Mouse (Mus musculus) bone marrow macrophage, adult 2 months (primary cell): Measurements from ENCODE around the gene Rere. TPM values are rescaled to one million over a fixed set of nuclear protein-coding genes. Genes with fewer than 3 reads are reported as not detected.

Source experiments
- H3K27ac ChIP-seq: 2 replicates; pipeline ENCODE4 v1.5.1; 2012; ENCODE audit warnings: low read depth, low read length; ENCODE audit not compliant: insufficient read depth
- H3K4me1 ChIP-seq: 2 replicates; pipeline ENCODE4 v1.6.1; 2012; ENCODE audit warnings: low read length; ENCODE audit not compliant: control insufficient read depth, insufficient read depth
- H3K4me3 ChIP-seq: 2 replicates; pipeline ENCODE4 v1.5.1; 2012; ENCODE audit warnings: mild to moderate bottlenecking, low read length, moderate library complexity; ENCODE audit not compliant: insufficient read depth
- CTCF ChIP-seq: IDR thresholded peaks from 2 replicates; pipeline ENCODE4 v1.5.1; 2012; ENCODE audit warnings: low read depth, mild to moderate bottlenecking, low read length, moderate library complexity
- POLR2A ChIP-seq: IDR thresholded peaks from 2 replicates; pipeline ENCODE4 v1.6.1; 2012; ENCODE audit warnings: mild to moderate bottlenecking, low read depth, low read length, borderline replicate concordance
- polyA plus RNA-seq: library from polyadenylated mRNA; stranded (reverse); fragments of >200 nt; gene quantifications from 2 replicates; pipeline ENCODE4 v1.2.4, GENCODE M21; 2012; ENCODE audit not compliant: missing spikeins, insufficient read depth, insufficient read length

Rere gene
- polyA plus RNA-seq, 1 experiment: 90.2 TPM

GRCm38 (mm10) chr4:150581931-150582723, 300.7 kb downstream of the Rere start:
- Histone ChIP-seq H3K4me1 (peaks cover 53% of the 10 kb centered on the region), H3K27ac (peak overlapping the region; percentile 94), H3K4me3 (no peak overlapping the region)
- TF ChIP-seq POLR2A (no peak), CTCF (no peak)

GRCm38 (mm10) chr4:150582966-150583776, 301.7 kb downstream of the Rere start:
- no peak for TF ChIP-seq CTCF
- TF ChIP-seq POLR2A: no peak
- Histone ChIP-seq H3K4me1 (peaks cover 56% of the 10 kb centered on the region), H3K4me3 (no peak overlapping the region), H3K27ac (peak overlapping the region; percentile 94)

- Histone ChIP-seq H3K4me3 (no peak overlapping the region), H3K27ac (peak overlapping the region; percentile 94), H3K4me1 (peaks cover 56% of the 10 kb centered on the region)
- TF ChIP-seq CTCF (no peak), POLR2A (no peak)
Measured at GRCm38 (mm10) chr4:150583777-150584135, 302.3 kb downstream of the Rere start.

- Histone ChIP-seq H3K4me1 (peaks cover 64% of the 10 kb centered on the region), H3K27ac (no peak overlapping the region), H3K4me3 (no peak overlapping the region)
- no peak for TF ChIP-seq POLR2A
- TF ChIP-seq CTCF: no peak
Measured at GRCm38 (mm10) chr4:150585800-150586199, 304.4 kb downstream of the Rere start.

- Histone ChIP-seq H3K27ac (no peak overlapping the region), H3K4me3 (no peak overlapping the region), H3K4me1 (peaks cover 67% of the 10 kb centered on the region)
- TF ChIP-seq POLR2A (no peak), CTCF (no peak)
Measured at GRCm38 (mm10) chr4:150586275-150586674, 304.8 kb downstream of the Rere start.

- TF ChIP-seq CTCF: no peak
- TF ChIP-seq POLR2A: no peak
- no peak overlapping the region for H3K27ac ChIP-seq
- no peak overlapping the region for H3K4me3 ChIP-seq
- peaks cover 70% of the 10 kb centered on the region for H3K4me1 ChIP-seq
Measured at GRCm38 (mm10) chr4:150587597-150588299, 306.3 kb downstream of the Rere start.

- no peak overlapping the region for H3K4me3 ChIP-seq
- TF ChIP-seq POLR2A: no peak
- TF ChIP-seq CTCF: 0 out of 2 replicates have a peak, but pooled peaks have one; percentile 9
Measured at GRCm38 (mm10) chr4:150588300-150588621, 306.8 kb downstream of the Rere start.

GRCm38 (mm10) chr4:150590621-150591282, 309.3 kb downstream of the Rere start:
- TF ChIP-seq POLR2A: no peak
- TF ChIP-seq CTCF: no peak
- Histone ChIP-seq H3K27ac (no peak overlapping the region), H3K4me1 (peaks cover 71% of the 10 kb centered on the region), H3K4me3 (no peak overlapping the region)

More at GRCm38 (mm10) chr4:150588300-150588621, 306.8 kb downstream of the Rere start:
- peaks cover 69% of the 10 kb centered on the region for H3K4me1 ChIP-seq
- no peak overlapping the region for H3K27ac ChIP-seq

- Histone ChIP-seq H3K4me1 (peaks cover 71% of the 10 kb centered on the region), H3K4me3 (no peak overlapping the region), H3K27ac (no peak overlapping the region)
- TF ChIP-seq POLR2A (no peak), CTCF (no peak)
Measured at GRCm38 (mm10) chr4:150591602-150592001, 310.2 kb downstream of the Rere start.
